Mouse (Mus musculus) myocyte (in vitro differentiated cells): ENCODE results near the gene Agpat3. TPM values are rescaled to one million over a fixed set of nuclear protein-coding genes. Genes with fewer than 3 reads are reported as not detected.
A peak's percentile ranks its signal among the peaks of the same experiment; 100 is the strongest.

Source experiments
- H3K27me3 ChIP-seq: one replicate; pipeline ENCODE4 v1.6.1; 2011; ENCODE audit not compliant: control insufficient read depth, insufficient read depth, insufficient read length
- H3K36me3 ChIP-seq: one replicate; pipeline ENCODE4 v1.6.1; 2011; ENCODE audit not compliant: control insufficient read depth, insufficient read depth
- H3K4me2 ChIP-seq: one replicate; pipeline ENCODE4 v1.6.1; 2011; ENCODE audit warnings: low read depth, control low read depth
- H3K4me3 ChIP-seq: one replicate; pipeline ENCODE4 v1.5.1; 2011; ENCODE audit warnings: mild to moderate bottlenecking, control low read depth, moderate library complexity
- H3K79me2 ChIP-seq: one replicate; pipeline ENCODE4 v1.6.1; 2011; ENCODE audit not compliant: control insufficient read depth, insufficient read depth
- H3ac ChIP-seq: one replicate; pipeline ENCODE4 v1.6.1; 2011; ENCODE audit not compliant: control insufficient read depth, insufficient read length
- CEBPB ChIP-seq: IDR thresholded peaks from 2 replicates; pipeline ENCODE4 v1.6.1; 2011; ENCODE audit warnings: mild to moderate bottlenecking, moderate library complexity; ENCODE audit not compliant: poor library complexity, insufficient read depth, severe bottlenecking
- E2F4 ChIP-seq: IDR thresholded peaks from one replicate; pipeline ENCODE4 v1.6.1; 2011; ENCODE audit warnings: mild to moderate bottlenecking, control low read depth, moderate library complexity; ENCODE audit not compliant: insufficient read depth
- MAX ChIP-seq: IDR thresholded peaks from one replicate; pipeline ENCODE4 v1.6.1; 2011; ENCODE audit warnings: low read depth, mild to moderate bottlenecking, control low read depth
- MYOD1 ChIP-seq, 3 experiments: IDR thresholded peaks; one replicate each; pipeline ENCODE4 v1.6.1; 2011; ENCODE audit warnings: control low read depth in 2 of 3, low read depth in 2 of 3, mild to moderate bottlenecking in 2 of 3, moderate library complexity in 1 of 3; ENCODE audit not compliant: insufficient read length in 2 of 3, control insufficient read depth in 1 of 3
- MYOG ChIP-seq, 3 experiments: IDR thresholded peaks; one replicate each; pipeline ENCODE4 v1.6.1; 2011; ENCODE audit warnings: control low read depth in 2 of 3, low read depth in 2 of 3, mild to moderate bottlenecking in 2 of 3; ENCODE audit not compliant: insufficient read length in 2 of 3, control insufficient read depth in 1 of 3, insufficient read depth in 1 of 3
- POLR2A ChIP-seq: IDR thresholded peaks from one replicate; pipeline ENCODE4 v1.6.1; 2011; ENCODE audit warnings: low read depth, mild to moderate bottlenecking, control low read depth, moderate library complexity; ENCODE audit not compliant: insufficient read length
- POLR2AphosphoS2 ChIP-seq: IDR thresholded peaks from one replicate; pipeline ENCODE4 v1.6.1; 2011; ENCODE audit warnings: low read depth, control low read depth; ENCODE audit not compliant: insufficient read length
- REST ChIP-seq: IDR thresholded peaks from one replicate; pipeline ENCODE4 v1.6.1; 2011; ENCODE audit warnings: mild to moderate bottlenecking, control low read depth, moderate library complexity; ENCODE audit not compliant: insufficient read depth, insufficient read length
- SRF ChIP-seq: IDR thresholded peaks from one replicate; pipeline ENCODE4 v1.6.1; 2011; ENCODE audit warnings: low read depth; ENCODE audit not compliant: control insufficient read depth, insufficient read length
- TCF12 ChIP-seq: IDR thresholded peaks from one replicate; pipeline ENCODE4 v1.6.1; 2011; ENCODE audit warnings: mild to moderate bottlenecking, control low read depth; ENCODE audit not compliant: poor library complexity, insufficient read depth, severe bottlenecking
- TCF3 ChIP-seq: IDR thresholded peaks from one replicate; pipeline ENCODE4 v1.6.1; 2011; ENCODE audit warnings: low read depth, control low read depth; ENCODE audit not compliant: insufficient read length
- USF1 ChIP-seq: IDR thresholded peaks from one replicate; pipeline ENCODE4 v1.6.1; 2011; ENCODE audit warnings: low read depth, mild to moderate bottlenecking, control low read depth, moderate library complexity
- polyA plus RNA-seq: library from polyadenylated mRNA; unstranded; fragments of >200 nt; fragmentation: generic; extraction: Trizol; gene quantifications from one replicate; pipeline ENCODE4 v1.2.1, GENCODE M21; 2012; ENCODE audit warnings: missing spikeins

Gene Agpat3
- polyA plus RNA-seq, 1 experiment: 183 TPM

DNA sequence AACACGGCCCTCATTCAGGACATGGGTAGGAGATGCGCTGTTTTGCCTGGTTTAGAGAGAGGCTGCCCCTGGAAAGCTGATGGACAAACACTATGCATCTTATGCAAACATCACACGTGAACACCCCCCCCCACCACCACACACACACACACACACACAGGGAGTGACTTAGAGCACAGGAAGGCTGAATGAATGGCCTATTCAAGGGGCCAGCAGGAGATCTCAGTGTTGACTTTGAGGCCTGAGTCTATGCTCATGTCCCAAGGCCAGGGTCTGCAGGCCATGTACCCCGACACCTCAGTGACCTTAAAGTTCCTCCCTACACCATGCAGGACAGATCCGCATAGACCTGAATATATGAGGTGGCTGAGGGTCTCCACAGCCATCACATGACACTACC is 64.2 kb downstream of the Agpat3 start:
- Histone ChIP-seq H3K27me3 (no peaks in the 10 kb centered on the region), H3ac (no peak overlapping the region), H3K4me3 (no peak overlapping the region), H3K79me2 (peaks cover 8% of the 10 kb centered on the region), H3K4me2 (no peak overlapping the region), H3K36me3 (no peaks in the 10 kb centered on the region)
- TF ChIP-seq MAX: no peak
- TF ChIP-seq CEBPB: no peak
- TF ChIP-seq MYOG (IDR thresholded peaks at IDR 0.05; ENCODE audit: control insufficient read depth in 1 of 3, insufficient read depth in 1 of 3, insufficient read length in 2 of 3, low read depth in 2 of 3): no peak
- TF ChIP-seq SRF: no peak
- no peak for TF ChIP-seq USF1
- no peak for TF ChIP-seq POLR2AphosphoS2
- no peak for TF ChIP-seq MYOD1 (IDR thresholded peaks at IDR 0.05; ENCODE audit: control insufficient read depth in 1 of 3, insufficient read length in 2 of 3, low read depth in 2 of 3)

- Histone ChIP-seq H3K79me2 (peaks cover 8% of the 10 kb centered on the region), H3K27me3 (no peaks in the 10 kb centered on the region), H3K4me2 (no peak overlapping the region), H3K36me3 (no peaks in the 10 kb centered on the region), H3ac (no peak overlapping the region), H3K4me3 (no peak overlapping the region)
- no peak for TF ChIP-seq MAX
- TF ChIP-seq E2F4: no peak
- no peak for TF ChIP-seq REST
- TF ChIP-seq MYOD1 (IDR thresholded peaks at IDR 0.05; ENCODE audit: control insufficient read depth in 1 of 3, insufficient read length in 2 of 3, low read depth in 2 of 3): peak in 2 of 3 experiments; percentile 31 to 71
- peak in 2 of 3 experiments; percentile 22 to 37 for TF ChIP-seq MYOG (IDR thresholded peaks at IDR 0.05; ENCODE audit: control insufficient read depth in 1 of 3, insufficient read depth in 1 of 3, insufficient read length in 2 of 3, low read depth in 2 of 3)
Measured at GRCm38 (mm10) chr10:78287465-78288132, 64.7 kb downstream of the Agpat3 start.

DNA sequence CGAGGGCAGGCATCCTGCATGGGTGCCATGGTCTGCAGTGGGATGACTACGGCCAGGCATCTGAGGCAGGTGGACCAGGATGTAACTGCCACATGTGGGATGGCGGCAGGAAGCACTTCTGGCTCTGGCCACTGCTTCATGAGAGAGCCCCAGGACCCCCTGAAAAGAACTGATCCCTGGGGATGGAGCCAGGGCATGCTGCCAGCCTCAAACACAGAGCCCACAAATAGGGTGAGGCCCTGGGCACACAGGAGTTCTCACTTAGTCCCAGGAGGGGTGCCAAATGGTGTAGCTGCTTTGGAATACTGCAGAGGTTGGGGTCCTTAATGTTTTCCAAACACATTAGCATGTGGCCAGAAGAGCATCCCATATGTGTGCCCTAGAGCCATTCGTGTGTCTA is 66.3 kb downstream of the Agpat3 start:
- Histone ChIP-seq H3K4me3 (no peak overlapping the region), H3K36me3 (no peaks in the 10 kb centered on the region), H3K79me2 (no peaks in the 10 kb centered on the region), H3K27me3 (no peaks in the 10 kb centered on the region), H3ac (no peak overlapping the region), H3K4me2 (no peak overlapping the region)
- TF ChIP-seq CEBPB (no peak), TCF3 (no peak), TCF12 (no peak), REST (no peak), E2F4 (no peak), MAX (no peak), MYOG (IDR thresholded peaks at IDR 0.05; ENCODE audit: control insufficient read depth in 1 of 3, insufficient read depth in 1 of 3, insufficient read length in 2 of 3, low read depth in 2 of 3) (no peak), POLR2A (no peak), POLR2AphosphoS2 (no peak), MYOD1 (IDR thresholded peaks at IDR 0.05; ENCODE audit: control insufficient read depth in 1 of 3, insufficient read length in 2 of 3, low read depth in 2 of 3) (no peak), SRF (no peak), USF1 (no peak)

DNA sequence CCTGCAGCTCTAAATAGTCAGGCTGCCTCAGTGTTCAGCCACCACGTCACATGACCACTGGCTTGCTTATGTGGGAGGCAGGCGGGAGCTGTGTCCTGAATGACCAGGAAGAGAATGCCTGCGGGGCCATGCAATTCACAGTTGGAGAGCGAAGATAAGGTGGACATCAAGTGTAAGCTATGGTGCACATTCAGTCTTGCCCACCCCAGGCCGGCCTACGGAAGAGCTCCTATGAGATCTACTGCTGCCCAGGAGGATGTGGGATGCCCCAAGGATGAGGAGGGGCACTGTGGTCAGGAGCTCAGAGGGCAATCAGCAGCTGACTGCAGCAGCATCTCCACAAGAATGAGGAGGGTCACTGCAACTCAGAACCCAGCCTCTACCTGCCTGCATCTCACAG is 66.9 kb downstream of the Agpat3 start:
- peaks cover 4% of the 10 kb centered on the region for H3K36me3 ChIP-seq
- no peaks in the 10 kb centered on the region for H3K79me2 ChIP-seq
- H3ac ChIP-seq: no peak overlapping the region
- TF ChIP-seq MAX: no peak
- no peak for TF ChIP-seq MYOD1 (IDR thresholded peaks at IDR 0.05; ENCODE audit: control insufficient read depth in 1 of 3, insufficient read length in 2 of 3, low read depth in 2 of 3)
- TF ChIP-seq USF1: no peak
- no peak for TF ChIP-seq E2F4
- no peak for TF ChIP-seq TCF12
- no peak for TF ChIP-seq REST
- TF ChIP-seq MYOG (IDR thresholded peaks at IDR 0.05; ENCODE audit: control insufficient read depth in 1 of 3, insufficient read depth in 1 of 3, insufficient read length in 2 of 3, low read depth in 2 of 3): no peak
- H3K27me3 ChIP-seq: no peaks in the 10 kb centered on the region
- H3K4me3 ChIP-seq: no peak overlapping the region
- no peak overlapping the region for H3K4me2 ChIP-seq

- H3K79me2 ChIP-seq: no peaks in the 10 kb centered on the region
- peaks cover 8% of the 10 kb centered on the region for H3K36me3 ChIP-seq
- no peaks in the 10 kb centered on the region for H3K27me3 ChIP-seq
- H3ac ChIP-seq: no peak overlapping the region
- H3K4me2 ChIP-seq: no peak overlapping the region
- TF ChIP-seq SRF (no peak), POLR2AphosphoS2 (no peak), TCF12 (no peak), USF1 (no peak), CEBPB (no peak), MYOG (IDR thresholded peaks at IDR 0.05; ENCODE audit: control insufficient read depth in 1 of 3, insufficient read depth in 1 of 3, insufficient read length in 2 of 3, low read depth in 2 of 3) (no peak), E2F4 (no peak), POLR2A (no peak), TCF3 (no peak), REST (no peak), MYOD1 (IDR thresholded peaks at IDR 0.05; ENCODE audit: control insufficient read depth in 1 of 3, insufficient read length in 2 of 3, low read depth in 2 of 3) (no peak), MAX (no peak)
- H3K4me3 ChIP-seq: no peak overlapping the region
Measured at GRCm38 (mm10) chr10:78284812-78285211, 67.5 kb downstream of the Agpat3 start.
